Mouse (Mus musculus) ES-CJ7 (cell line): ENCODE data around the gene Anln.
"Not testable (repeated sequence)": the region's sequence is repeated elsewhere in the genome, so short reads cannot be mapped to it uniquely, and the experiment has no call there.

ENCODE experiments used
- DNase-seq: peaks from one replicate; pipeline ENCODE4 v3.0.0; 2011; ENCODE audit warnings: low read depth, low spot score

Gene Anln

DNA sequence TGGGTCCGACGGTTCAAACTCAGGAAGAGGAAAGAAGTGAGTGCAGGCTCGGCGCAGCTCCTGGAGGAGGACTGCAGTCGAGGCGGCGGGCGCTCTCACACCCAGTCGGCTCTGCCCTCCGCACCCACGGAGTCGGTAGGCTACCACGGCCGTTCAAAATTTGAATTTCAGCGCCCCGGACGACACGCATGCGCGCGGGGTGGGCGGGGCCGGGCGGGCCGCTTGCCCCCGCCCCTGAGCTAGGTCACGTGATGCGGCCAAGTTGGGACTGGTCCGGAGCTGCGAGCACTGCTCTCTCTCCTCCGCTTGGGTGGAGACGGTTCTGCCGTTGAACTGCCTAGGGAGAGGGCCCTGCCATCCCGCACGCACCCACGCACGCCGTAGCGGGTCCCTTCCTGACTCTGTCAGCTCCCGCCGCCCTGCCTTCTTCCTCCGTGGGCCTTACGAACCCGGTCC is at the start of gene Anln:
TSS of gene Anln (minus strand) at position 168 of the 456 bp plus-strand sequence.
- peak; percentile 97 for DNase-seq

DNA sequence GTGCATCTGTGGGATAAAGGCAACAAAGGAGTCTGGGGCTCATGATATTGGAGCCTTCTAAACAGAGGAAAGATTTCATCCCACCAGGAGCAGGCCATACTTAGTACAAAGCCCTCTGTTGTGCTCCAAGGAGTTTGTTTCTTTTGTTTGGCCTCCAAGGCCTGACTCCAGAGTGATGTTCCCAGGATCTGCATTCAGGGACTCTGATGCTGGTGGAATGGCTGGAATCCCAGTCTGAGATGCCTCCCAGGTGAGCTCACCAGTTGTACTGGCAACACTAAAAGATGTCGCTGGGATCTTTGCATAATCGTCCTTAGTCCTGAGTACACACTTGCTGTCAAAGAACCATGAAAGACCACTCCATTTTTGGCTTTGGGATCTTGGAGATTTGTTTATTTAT is 45.1 kb upstream of the Anln start:
- DNase-seq, result no peak

DNA sequence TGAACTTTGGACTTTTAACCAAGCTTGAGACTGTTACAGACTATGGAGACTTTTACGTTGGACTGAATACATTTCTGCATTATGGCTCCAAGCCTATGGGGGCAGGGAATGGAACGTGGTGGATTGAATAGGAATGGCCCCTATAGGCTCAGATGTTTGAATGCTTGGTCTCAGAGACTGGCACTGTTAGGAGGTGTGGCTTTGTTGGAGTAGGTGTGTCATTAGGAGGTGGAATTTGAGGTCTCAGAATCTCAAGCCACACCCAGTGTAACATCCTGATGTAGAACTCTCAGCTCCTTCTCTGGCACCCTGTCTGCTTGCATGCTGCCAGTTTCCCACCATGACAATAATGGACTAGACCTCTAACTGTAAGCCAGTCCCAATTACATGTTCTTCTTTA is 44.2 kb upstream of the Anln start:
- DNase-seq, result peak; percentile 41

DNA sequence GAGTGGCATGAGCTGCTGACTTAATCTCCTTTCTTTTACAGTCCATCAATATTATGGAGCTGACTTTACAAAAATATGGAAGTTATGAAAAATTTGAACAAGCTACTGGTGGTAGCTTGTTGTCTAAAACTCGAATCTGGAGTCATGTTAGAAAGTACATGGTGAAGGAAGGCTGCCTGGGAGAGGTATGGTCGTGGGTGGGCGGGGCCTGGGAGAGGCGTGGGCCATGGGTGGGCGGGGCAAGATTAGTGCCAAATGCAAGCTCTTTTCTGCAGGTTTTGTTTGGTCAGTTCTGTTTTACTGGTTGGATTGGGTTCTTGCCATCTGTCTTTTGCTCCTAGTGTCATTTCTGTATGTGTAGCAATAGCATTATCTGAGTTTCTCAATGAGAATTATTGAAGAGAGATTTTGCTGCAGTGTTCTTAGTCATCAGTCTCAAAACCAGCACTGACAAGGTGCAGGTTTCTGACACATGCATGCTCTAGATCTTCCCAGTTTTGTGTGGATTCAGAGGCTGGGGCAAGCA is 41.4 kb upstream of the Anln start:
- no peak for DNase-seq

DNA sequence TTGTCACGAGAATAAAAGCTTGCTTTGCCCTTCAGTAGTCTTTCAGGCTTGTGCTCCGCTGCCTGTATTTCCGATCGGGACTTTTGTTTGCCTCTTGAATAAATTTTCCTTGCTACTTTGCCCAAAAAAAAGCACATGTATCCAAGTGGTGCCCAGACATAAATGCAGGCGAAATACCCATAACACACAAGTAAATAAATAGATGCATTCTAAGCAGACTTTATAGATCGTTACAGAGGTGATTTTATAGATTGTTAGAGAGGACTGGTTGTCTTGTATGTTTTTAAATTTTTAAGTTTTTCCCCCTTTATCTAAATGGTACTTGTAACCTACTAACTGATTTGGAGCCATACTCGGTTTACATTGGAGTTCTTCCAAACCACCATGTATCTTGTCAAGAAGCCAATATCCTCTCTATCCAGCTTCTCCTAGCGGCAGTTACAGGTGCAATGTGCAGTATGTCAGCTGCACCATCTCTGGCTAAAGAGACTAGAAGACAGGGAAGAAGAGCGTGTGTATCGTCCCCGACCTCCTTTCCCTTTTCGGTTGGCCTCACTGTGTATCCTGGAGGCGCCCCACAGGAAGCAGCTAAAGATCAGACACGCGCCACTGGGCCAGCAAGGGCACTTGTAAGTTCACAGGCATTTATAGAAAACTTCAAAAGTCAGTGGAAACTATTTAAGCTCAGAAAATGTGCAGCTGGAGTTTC is 40.7 kb upstream of the Anln start:
- DNase-seq, result no peak

DNA sequence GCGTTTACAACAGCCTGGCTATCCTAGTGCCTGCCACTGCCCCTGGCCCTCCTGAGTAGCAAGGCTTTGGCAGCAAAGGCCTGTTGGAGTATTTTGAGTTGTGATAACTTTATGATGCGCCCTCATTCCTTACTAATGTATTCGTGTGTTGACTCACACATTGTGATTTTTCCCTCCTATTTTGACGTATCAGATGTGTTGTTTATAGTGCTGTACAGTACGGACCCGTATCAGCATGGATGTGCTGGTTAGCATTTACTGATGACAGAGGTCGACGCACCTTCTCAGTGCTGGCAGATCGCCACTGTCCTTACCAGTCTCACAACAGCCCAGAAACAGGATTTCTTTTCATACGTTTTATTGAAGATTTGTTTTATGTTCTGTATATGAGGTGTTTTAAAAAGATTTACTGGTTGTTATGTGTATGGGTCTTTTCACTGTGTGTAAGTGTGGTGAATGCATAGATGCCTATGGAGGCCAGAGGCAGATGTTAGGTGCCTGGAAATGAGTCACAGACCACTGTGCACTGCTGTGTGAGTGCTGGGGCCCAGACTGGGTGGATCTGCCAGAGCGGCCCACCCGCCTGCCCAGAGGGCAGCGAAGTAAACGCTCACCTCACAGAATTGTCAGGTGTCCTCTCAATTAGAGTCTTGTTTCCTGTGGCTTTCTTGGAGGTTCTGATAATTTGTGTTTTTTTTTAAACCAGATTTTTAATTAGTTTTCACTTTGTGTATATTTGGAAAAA is 39.9 kb upstream of the Anln start:
- no peak for DNase-seq

DNA sequence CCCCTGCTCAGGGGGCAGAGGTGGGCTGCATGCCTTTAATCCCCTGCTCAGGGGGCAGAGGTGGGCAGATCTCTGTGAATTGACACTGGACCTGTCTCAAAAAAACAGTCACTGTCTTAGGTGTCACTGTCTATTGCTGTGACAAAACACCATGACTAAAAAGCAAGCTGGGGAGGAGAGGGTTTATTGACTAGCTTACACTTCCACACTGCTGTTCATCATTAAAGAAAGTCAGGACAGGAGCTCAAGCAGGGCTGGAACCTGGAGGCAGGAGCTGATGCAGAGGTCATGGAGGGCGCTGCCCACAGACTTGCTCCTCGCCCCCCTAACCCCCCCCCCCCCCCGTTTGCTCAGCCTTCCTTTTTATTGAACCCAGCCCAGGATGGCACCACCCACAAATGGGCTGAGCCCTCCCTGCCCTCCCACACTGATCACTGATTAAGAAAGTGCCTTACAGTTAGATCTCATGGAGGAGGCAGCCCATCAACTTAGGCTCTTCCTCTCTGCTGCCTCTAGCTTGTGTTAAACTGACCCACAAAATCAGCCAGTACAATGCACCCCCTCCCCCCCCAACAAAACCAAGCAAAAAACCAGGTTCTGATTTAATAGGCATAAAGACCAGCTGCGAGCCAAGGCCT is 39.2 kb upstream of the Anln start:
- DNase-seq, result no peak

DNA sequence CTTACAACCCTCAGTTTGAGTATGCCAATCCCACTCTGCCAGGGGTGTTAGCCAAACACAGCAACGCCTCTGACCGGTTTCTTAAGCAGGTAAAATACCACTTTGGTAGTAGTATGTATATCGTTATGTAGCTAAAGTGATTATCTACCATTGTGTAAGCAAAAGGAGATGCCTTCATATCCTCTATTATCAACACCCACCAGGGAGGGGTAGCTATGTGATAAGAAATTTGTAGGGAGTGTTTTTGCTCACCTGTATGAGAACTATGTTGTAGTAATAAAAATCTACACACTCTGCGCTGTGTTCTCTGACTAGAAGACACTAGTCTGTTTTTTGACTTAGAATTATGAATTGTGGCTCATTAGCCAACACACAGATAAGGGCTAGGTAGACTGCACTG is 35.7 kb upstream of the Anln start:
- no peak for DNase-seq

DNA sequence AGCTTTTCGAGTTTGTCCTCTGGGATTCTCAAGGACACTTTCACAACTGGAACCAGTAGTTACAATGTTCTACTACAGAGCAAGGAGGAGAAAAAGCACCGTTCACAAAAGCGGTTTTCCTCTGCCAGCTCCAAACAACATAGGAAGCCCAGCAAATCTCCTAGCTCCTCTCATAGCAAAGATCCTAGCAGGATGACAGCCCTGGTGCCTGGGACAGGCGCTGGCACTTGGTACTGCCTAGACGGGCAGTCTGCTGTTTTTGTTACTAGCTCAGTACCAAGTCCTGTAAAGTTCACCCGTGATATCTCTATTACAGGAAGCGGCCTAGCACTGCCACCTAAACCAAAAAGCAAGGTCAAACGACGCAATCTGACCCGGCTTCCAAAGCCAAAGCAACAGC is 35.2 kb upstream of the Anln start:
- no peak for DNase-seq

DNA sequence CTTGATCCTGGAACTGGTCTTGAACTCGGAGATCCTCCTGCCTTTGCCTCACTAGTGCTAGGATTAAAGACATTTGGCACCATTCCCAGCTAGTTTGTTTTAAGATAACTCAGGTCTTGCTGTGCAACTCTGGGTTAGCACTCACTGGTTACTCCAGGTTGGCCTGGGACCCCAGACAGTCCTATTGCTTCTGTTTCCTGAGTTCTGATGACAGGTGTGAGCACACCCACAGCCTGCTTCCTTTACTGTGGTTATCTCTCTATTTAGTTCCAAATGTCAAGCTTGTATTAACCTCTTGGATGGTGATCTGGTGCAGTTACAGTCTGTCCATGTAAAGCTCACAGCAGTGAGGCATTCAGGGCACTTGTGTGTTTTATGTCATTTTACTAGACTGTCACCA is 34.5 kb upstream of the Anln start:
- DNase-seq, result no peak

DNA sequence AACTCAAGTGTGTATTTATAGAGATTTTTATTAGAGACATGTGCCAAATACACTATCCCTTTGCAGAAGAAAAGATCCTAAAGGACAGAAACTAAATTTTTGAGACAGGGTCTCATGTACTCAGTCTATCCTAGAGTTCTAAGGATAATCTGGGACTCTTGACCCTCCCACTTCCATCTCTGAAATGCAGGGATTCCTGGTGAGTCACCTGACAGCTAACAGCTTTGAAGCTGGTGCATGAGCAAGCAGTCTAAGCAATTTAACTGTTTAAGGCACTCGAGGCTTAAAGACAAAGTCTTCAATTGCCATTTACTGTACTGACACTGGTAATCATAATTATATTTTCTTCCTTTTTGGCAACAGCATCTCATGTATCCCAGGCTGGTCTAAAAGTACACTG is 33.6 kb upstream of the Anln start:
- no peak for DNase-seq

DNA sequence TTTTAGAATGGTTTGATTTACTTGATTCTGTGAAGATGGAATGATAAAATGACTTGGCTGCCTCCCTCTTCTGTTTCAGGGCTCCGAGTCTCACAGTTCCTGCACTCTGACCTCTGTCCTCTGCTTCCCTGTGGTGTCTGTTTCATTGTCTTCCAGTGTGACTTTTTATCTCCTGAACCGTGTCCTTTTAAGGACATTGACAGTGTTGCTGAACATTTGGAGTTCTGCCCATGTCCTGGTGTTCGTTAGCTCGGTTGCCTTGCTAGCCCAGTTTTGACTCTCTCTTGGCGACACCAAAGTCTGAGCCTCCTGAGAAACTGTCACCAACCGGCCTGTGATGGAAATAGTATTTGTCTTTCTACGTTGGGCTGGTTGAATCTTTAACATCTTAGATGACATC is 31.5 kb upstream of the Anln start:
- DNase-seq, result no peak

DNA sequence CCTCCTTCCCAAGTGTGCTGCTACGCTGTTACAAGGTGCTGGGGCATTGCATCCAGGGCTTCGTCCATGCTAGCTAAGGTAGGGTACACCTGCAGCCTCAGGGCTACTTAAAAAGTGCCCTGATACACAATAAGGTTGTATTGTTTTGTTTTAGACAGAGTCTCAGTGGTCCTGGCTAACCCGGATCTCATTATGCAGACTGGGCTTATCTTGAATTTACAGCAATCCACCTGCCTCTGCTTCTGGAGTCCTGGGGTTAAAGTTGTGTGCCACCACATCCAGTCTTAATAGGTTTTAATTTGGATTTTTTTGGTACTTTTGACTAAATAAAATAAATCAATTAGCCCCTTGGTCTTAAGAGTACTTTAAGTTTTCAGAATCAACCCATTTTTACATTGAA is 30.9 kb upstream of the Anln start:
- no peak for DNase-seq

DNA sequence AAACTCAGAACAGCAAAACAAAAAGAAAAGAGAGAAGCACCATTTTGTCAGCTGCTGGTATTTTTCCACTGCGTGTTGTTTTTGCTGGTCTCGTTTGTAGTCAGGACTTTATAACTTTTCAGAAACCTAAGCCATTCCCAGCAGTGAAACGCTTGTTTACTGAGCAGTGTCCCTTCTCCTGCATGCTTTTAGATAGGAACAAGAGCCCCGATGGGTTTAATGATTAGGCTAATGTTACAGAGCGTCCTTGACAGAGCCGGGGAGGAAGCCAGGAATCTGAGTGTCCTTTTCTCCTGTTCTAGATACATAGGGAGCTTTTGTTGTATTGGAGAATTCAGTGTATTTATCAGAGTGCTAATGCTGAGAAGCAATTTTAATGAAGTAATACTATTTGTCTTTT is 28.6 kb upstream of the Anln start:
- no peak for DNase-seq

DNA sequence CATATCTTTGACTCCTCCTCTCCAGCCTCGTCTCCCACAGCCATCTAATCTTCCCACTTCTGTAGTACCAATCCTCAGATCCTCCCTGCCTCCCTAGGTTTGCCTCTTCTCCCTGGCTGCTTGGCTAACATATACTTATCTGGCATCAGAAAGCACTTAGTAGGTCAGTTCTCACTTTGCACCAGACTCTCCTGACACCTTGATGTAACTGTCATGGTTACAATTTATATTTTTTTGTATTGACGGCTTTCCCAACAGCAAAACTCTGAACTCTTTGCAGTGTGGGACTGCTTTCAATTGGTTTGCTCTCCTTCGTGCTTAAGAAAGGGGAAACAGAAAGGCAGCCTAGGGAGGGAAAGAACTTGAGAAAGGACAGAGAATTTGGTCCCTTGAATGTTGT is 27.2 kb upstream of the Anln start:
- DNase-seq, result no peak

DNA sequence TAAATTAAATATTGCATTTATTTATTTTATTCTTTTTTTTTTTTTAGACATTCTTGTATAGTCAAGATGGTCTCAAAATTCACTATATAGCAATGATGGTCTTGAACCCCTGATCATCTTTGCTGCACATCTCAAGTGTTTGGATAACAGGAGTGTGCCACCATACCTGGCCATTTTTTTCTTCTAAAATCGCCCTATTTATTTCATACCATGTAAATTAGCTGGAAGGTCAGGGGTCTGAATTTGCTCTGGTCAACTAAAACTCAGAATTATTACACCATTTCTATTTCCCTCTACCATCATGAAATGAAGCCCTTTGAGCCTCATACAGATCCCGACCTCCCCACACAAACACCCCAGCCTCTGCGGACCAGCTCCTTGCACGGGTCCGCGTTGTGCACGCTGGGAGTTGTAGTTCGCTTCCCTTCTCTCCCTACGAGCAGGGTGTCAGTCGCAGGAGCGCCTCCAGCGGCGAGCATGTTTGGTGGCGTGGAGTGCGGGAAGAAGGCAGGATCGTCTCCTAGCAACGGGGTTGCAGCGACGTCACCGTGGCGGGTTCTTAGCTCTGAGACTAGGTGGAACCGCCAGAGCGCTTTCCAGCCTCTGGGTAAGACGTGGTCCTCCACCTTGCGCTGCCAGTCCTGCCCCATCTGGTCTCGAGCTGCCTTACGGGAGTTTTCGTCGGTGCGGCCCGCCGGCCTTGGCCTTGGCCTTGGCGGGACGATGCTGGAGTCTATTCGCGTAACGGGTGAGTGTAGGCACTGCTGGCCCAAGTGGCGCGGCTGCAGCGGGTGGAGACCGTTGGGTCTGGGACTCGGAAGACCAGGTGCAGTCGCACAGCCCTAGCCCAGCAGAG is 22.2 kb upstream of the Anln start, which contains the start of gene 9530077C05Rik:
TSS of gene 9530077C05Rik (plus strand) at position 512 of the 856 bp plus-strand sequence.
- DNase-seq, result peak; percentile 98

DNA sequence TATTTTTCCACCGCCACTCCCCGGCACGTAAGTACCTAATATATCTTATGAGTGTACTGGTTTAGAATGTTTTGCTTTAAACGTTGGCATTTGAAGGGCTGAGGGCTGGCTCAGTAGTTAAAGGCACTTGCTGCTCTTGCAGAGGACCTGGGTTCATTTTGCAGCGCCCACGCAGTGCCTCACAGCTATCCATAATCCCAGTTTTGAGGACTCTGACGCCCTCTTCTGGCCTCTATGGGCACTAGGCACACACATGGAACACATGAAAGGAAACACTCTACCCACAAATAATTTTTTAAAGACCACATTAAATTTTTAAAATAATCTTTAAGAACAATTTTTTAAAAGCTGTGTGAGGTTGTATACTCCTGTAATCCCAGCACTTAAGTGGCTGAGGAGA is 20.5 kb upstream of the Anln start:
- DNase-seq, result peak; percentile 53

DNA sequence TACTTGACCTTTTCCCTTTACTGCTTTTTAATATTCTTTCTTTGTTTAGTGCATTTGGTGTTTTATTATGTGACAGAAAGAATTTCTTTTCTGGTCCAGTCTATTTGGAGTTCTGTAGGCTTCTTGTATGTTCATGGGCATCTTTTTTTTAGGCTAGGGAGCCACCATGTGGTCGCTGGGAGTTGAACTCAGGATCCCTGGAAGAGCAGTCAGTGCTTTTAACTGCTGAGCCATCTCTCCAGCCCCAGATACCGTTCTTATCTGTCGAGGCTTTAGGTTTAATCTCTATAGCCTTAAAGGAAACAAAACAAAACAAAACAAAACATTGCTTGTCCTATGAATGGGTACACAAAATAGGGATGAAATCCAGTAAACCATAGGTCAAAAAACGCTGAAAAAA is 19.4 kb upstream of the Anln start:
- peak; percentile 68 for DNase-seq

DNA sequence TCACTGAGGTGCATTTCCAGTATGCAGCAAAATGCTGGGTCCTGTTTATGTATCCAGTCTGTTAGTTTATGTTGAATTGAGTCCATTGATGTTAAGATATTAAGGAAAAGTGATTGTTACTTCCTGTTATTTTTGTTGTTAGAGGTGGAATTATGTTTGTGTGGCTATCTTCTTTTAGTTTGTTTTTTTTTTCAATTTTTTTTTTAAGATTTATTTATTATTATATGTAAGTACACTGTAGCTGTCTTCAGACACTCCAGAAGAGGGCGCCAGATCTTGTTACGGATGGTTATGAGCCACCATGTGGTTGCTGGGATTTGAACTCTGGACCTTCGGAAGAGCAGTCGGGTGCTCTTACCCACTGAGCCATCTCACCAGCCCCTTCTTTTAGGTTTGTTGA is 18.6 kb upstream of the Anln start:
- not testable (repeated sequence) for DNase-seq

DNA sequence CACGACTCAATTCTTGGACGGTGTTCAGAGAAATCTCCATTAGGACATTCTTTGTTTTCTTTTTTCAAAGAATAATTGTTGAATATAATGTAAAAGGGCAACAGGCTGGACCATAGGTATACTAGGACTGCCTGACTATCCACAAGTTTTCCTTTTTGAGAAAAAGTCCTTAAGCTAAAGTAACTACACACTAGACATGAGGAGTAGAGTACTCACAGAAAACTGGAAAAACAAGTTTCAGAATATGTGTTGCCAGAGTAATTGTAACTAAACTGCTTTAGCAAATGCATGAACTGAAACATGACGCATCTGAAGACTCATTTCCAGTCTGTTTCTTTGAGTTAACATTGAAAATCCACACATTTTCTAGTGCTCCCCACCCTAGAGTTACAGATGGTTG is 16.4 kb upstream of the Anln start:
- no peak for DNase-seq

DNA sequence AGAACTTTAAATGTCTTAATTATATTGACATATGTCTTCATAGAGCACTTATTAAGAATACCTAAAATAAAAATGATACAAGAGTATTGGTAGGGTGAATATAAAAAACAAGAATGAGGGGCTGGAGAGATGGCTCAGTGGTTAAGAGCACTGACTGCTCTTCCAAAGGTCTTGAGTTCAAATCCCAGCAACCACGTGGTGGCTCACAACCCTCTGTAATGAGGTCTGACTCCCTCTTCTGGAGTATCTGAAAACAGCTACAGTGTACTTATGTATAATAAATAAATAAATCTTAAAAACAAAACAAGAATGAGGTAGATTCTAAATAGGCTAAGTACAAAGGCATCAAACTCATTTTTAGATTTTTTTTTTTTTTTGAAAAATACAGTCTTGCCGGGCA is 14.5 kb upstream of the Anln start:
- not testable (repeated sequence) for DNase-seq

DNA sequence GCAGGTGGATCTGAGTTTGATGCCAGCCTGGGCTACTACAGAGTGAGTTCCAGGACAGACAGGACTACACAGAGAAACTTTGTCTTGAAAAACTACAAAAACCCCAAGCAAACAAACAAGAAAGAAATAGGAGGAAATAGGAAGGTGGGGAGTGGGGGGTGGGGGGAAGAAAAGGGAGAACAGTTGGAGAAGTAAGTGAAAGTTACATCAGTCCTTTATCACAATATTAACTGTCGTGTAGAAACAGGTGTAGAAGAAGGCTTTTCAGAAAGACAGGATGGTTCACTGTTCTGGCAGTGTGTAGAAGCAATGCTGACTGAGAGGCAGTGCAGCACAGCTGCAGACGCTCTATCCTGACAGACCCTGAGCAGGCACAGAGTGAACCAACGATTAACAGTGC is 14.0 kb upstream of the Anln start:
- no peak for DNase-seq
